Mouse (Mus musculus): Measurements from ENCODE around the gene Olfr1281.
"Not testable (repeated sequence)": the region's sequence is repeated elsewhere in the genome, so short reads cannot be mapped to it uniquely, and the experiment has no call there.

Gene Olfr1281

GRCm38 (mm10) chr2:111326220-111326619 is at the start of gene Olfr1281:
Gene Olfr1281, plus strand, starts transcription at chr2:111326520.
- no peak for DNase-seq (ENCODE audit: low read depth, low spot score)

DNA sequence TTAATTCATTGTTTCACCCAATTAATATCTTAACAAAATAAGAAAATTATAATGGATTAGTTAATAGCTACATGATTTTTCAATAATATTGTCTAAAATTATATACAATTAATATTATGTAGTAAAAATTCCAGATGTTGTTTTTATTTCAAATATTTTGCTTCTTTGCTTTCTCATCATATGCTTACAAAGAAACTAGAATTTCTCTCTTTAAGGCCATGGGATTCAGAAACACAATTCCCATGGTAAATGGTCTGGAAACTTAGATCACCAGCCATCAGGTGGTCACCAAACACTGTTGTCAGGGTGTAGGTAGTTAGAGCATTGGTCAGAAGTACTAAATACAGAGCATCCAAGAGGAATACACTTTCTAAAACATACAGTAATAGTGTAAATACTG is 36.5 kb upstream of the Olfr1281 start, which contains the start of gene Olfr1278:
Gene Olfr1278 (plus strand): TSS at position 301 of the 400 bp plus-strand sequence.
- no peak for DNase-seq (ENCODE audit: low read depth, low spot score)

- no peak for DNase-seq (ENCODE audit: low read depth, low spot score)
Observed at GRCm38 (mm10) chr2:111298541-111298940, 27.8 kb upstream of the Olfr1281 start.

GRCm38 (mm10) chr2:111300374-111300773 is 25.9 kb upstream of the Olfr1281 start, which contains the start of gene Olfr1279:
Gene Olfr1279, plus strand, starts transcription at chr2:111300635.
- DNase-seq (ENCODE audit: low read depth, low spot score) = no peak

DNA sequence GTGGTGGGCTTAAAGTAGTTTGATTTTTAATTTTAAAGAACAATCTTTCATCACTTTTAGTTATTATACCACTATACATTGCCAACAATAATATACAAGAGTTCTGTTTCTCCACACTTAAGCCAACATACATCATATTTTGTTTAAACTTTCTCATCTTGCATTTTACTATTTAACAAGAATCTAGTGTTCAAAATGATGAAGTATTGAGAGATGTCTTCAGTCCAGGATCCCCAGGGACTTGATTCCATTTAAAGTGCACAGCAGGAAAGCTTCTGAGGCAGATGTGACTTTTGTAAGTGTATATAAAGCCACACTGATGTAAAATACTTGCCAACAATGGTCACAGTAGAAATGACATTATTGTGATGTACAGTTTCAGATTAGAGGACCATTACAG is 12.6 kb upstream of the Olfr1281 start, which contains the start of gene Olfr1280:
Gene Olfr1280 (plus strand): TSS at position 301 of the 400 bp plus-strand sequence.
- no peak for DNase-seq (ENCODE audit: low read depth, low spot score)

DNA sequence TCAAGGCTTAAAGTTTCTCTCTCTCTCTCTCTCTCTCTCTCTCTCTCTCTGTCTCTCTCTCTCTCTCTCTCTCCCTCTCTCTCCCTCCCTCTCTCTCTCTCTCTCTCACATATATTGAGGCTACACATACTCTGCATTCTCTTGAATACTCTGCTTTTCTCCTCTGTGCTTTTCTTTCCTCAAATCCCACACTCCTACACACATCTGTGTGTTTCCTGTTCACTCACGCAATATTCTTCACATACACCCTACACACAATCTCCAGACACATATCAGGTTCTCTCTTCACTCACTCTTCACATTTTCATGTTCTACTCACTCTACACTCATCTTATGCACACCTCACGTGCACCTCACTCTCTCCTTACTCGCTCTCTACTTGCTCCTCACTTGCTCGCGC is 7.4 kb downstream of the Olfr1281 start:
- DNase-seq (ENCODE audit: low read depth, low spot score) = not testable (repeated sequence)

DNA sequence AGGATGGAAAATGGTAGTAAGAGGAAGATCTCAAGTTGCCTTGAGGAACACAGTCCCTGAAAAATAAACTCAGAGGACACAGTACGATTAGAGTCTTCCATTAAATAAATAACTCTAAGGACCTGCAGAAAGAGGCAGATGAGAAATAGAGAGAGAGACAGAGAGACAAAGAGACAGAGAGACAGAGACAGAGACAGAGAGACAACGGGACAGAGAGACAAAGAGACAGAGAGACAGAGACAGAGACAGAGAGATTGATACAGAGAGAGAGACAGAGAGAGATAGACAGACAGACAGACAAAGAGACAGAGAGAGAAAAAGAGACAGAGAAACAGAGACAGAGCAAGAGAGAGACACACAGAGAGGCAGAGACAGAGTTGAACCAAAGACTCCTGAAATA is 9.7 kb downstream of the Olfr1281 start, which contains the start of gene Olfr1282:
Gene Olfr1282 (minus strand): TSS at position 101 of the 400 bp plus-strand sequence.
- no peak for DNase-seq (ENCODE audit: low read depth, low spot score)

GRCm38 (mm10) chr2:111366490-111366889 is 40.2 kb downstream of the Olfr1281 start, which contains the start of gene Olfr1283:
Gene Olfr1283, plus strand, starts transcription at chr2:111366790.
- no peak for DNase-seq (ENCODE audit: low read depth, low spot score)

- DNase-seq (ENCODE audit: low read depth, low spot score) = no peak
Observed at GRCm38 (mm10) chr2:111375222-111375621, 48.9 kb downstream of the Olfr1281 start, which contains the start of gene Olfr1284. Gene Olfr1284, plus strand, starts transcription at chr2:111375522.

Measured in retina, postnatal 7 days (tissue).